Mouse (Mus musculus) megakaryocyte-erythroid progenitor cell, adult 5 weeks (primary cell): ENCODE measurements around the gene Maneal. TPM values are rescaled to one million over a fixed set of nuclear protein-coding genes. Genes with fewer than 3 reads are reported as not detected.

ENCODE experiments used
- polyA plus RNA-seq: library from polyadenylated mRNA; stranded (reverse); fragments of >175 nt; gene quantifications from 2 replicates; pipeline ENCODE4 v1.2.3, GENCODE M21; 2012

The Maneal gene
- 0.03 and 0.14 TPM in 2 replicates for polyA plus RNA-seq

GRCm38 (mm10) chr4:124861283-124862188, at the start of gene Maneal:
TSS of gene Maneal (minus strand) at chr4:124862171.

GRCm38 (mm10) chr4:124880599-124880998, 18.6 kb upstream of the Maneal start, which contains the start of gene Epha10:
TSS of gene Epha10 (plus strand) at chr4:124880899.

GRCm38 (mm10) chr4:124850933-124851658, 10.9 kb downstream of the Maneal start, which contains the start of gene 1110065P20Rik:
TSS of gene 1110065P20Rik (minus strand) at chr4:124851196.

GRCm38 (mm10) chr4:124850261-124850913, 11.6 kb downstream of the Maneal start, which contains the start of gene Yrdc:
TSS of gene Yrdc (plus strand) at chr4:124850679.

Other genes starting within 250 kb of the Maneal start
- 0.78 and 1.6 TPM in 2 replicates for gene Pou3f1, start 205.4 kb downstream of the Maneal start, polyA plus RNA-seq
- 14.8 and 16.0 TPM in 2 replicates for gene Utp11, start 168.6 kb downstream of the Maneal start, polyA plus RNA-seq
- gene Fhl3, start 161.5 kb downstream of the Maneal start, polyA plus RNA-seq: 11.6 and 18.3 TPM in 2 replicates
- 34.1 and 42.5 TPM in 2 replicates for gene Sf3a3, start 147.4 kb downstream of the Maneal start, polyA plus RNA-seq
- gene Inpp5b, start 120.3 kb downstream of the Maneal start, polyA plus RNA-seq: 15.0 and 25.5 TPM in 2 replicates
- 15.6 and 16.6 TPM in 2 replicates for gene Mtf1, start 60.1 kb downstream of the Maneal start, polyA plus RNA-seq
- gene Yrdc, start 11.5 kb downstream of the Maneal start, polyA plus RNA-seq: 21.5 and 26.6 TPM in 2 replicates
- 19.1 and 21.9 TPM in 2 replicates for gene 1110065P20Rik, start 11.0 kb downstream of the Maneal start, polyA plus RNA-seq
- gene Epha10, start 18.7 kb upstream of the Maneal start, polyA plus RNA-seq: not detected in 2 replicates
- gene 9930104L06Rik, start 74.9 kb upstream of the Maneal start, polyA plus RNA-seq: 2.3 and 2.9 TPM in 2 replicates
- gene Cdca8, start 77.1 kb upstream of the Maneal start, polyA plus RNA-seq: 83.2 and 92.9 TPM in 2 replicates
- gene Rspo1, start 124.3 kb upstream of the Maneal start, polyA plus RNA-seq: 4.2 and 4.8 TPM in 2 replicates
- gene Gnl2, start 154.4 kb upstream of the Maneal start, polyA plus RNA-seq: 59.0 and 68.2 TPM in 2 replicates
- not detected in 2 replicates for gene Dnali1, start 203.5 kb upstream of the Maneal start, polyA plus RNA-seq
- gene Snip1, start 204.5 kb upstream of the Maneal start, polyA plus RNA-seq: 26.4 and 36.3 TPM in 2 replicates
- gene Meaf6, start 223.0 kb upstream of the Maneal start, polyA plus RNA-seq: 93.8 and 136 TPM in 2 replicates